Mouse (Mus musculus) layer of hippocampus, adult 2 months (tissue): ENCODE results near the gene Malsu1. TPM values are rescaled to one million over a fixed set of nuclear protein-coding genes. Genes with fewer than 3 reads are reported as not detected.

Source experiments
- DNase-seq, 2 experiments: peaks; one replicate each; pipeline ENCODE4 v3.0.0; 2022; ENCODE audit warnings: low spot score in 2 of 2
- H3K27ac ChIP-seq: fragments of 200-600 bp; 2 replicates; pipeline ENCODE4 v1.8.1; 2022
- H3K4me3 ChIP-seq: fragments of 200-600 bp; 2 replicates; pipeline ENCODE4 v1.8.1; 2022; ENCODE audit warnings: mild to moderate bottlenecking
- CTCF ChIP-seq: fragments of 200-600 bp; conservative IDR thresholded peaks from 2 replicates; pipeline ENCODE4 v1.8.1; 2022; ENCODE audit warnings: antibody characterized with exemption, mild to moderate bottlenecking, moderate library complexity
- total RNA-seq, 2 experiments: library from RNA; stranded (reverse); gene quantifications; 2 replicates each; pipeline ENCODE4 v1.2.3; 2021

Gene Malsu1
- total RNA-seq, 2 experiments from 2014 or later = 25.4 to 27.8 TPM

DNA sequence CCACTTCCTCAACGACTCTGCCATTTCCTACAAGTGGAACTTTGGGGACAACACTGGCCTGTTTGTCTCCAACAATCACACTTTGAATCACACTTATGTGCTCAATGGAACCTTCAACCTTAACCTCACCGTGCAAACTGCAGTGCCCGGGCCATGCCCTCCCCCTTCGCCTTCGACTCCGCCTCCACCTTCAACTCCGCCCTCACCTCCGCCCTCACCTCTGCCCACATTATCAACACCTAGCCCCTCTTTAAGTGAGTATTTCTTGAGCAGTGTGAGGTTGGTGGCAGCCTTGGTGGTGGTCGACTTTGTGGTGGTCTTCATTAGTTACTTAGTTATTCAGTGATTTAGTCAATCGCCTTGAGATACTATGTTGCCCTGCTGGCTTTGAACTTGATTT, 25.7 kb upstream of the Malsu1 start:
- no peak for DNase-seq
- H3K27ac ChIP-seq = no peak overlapping the region
- no peak overlapping the region for H3K4me3 ChIP-seq
- no peak for TF ChIP-seq CTCF

DNA sequence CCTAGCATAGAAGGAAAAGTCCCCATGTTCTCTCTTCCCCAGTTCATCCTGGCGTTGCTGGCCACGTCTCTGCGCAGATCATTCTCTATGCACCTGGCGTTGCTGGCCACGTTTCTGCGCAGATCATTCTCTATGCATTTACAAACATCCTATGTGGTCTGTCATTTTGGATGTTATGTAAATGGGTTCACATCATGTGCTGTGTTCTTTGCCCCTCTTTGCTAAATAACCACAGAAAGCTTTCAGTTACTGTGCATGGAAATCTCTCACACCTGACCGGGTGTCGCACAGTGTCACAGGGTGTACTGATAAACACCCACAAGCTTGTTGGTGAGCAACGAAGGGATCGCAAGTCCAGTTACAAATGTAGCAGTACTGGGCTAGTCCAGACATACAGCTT, 25.2 kb upstream of the Malsu1 start:
- DNase-seq = no peak
- H3K27ac ChIP-seq = no peak overlapping the region
- H3K4me3 ChIP-seq = no peak overlapping the region
- no peak for TF ChIP-seq CTCF

GRCm38 (mm10) chr6:49050677-49051410, 22.8 kb upstream of the Malsu1 start:
- DNase-seq = no peak
- no peak for TF ChIP-seq CTCF
- no peak overlapping the region for H3K27ac ChIP-seq

DNA sequence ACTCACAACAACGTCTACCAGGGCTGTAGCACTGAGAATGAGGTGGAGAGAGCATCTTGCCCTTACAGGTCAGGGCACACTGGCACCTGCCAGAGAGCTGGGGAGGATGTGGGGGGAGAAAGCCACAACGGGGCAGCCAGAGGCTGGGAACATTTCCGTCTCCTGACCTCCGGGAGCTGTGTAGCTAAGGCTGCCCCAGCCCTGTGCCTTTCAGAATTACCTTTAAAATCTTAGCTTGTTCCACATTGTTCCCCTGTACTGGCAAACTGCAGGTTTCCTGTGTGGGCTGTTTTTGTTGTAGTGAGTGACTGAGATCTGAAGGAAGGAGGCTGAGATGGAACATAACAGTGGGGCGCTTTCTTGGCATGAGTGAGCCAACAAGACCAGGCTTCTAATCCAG, 21.4 kb upstream of the Malsu1 start:
- DNase-seq = no peak
- TF ChIP-seq CTCF = no peak
- Histone ChIP-seq H3K27ac (no peak overlapping the region), H3K4me3 (no peak overlapping the region)

More at GRCm38 (mm10) chr6:49050677-49051410, 22.8 kb upstream of the Malsu1 start:
- H3K4me3 ChIP-seq = no peak overlapping the region

DNA sequence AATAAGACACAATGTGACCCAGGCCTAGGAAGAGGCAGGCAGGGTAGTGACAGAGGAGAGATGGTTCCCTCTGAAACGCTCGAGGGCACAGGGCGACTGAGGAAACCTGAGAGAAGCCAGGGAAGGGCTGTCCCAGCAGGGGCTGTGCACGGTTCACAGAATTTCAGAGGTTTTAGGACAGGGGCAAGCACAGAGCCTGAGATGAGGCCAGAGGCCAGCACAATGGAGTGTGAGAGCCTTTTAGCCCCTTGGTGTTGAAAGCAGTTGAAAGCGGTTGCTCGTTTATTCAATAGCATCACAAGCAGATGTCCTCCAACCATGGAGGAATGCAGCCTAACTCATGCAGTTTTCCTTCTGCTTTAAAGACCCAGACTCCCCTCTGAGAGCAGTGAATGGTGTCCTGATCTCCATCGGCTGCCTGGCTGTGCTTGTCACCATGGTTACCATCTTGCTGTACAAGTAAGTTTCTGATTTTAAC, 18.3 kb upstream of the Malsu1 start:
- H3K4me3 ChIP-seq = no peak overlapping the region
- DNase-seq = no peak
- TF ChIP-seq CTCF = no peak
- H3K27ac ChIP-seq = no peak overlapping the region

GRCm38 (mm10) chr6:49056009-49056408, 17.6 kb upstream of the Malsu1 start:
- no peak overlapping the region for H3K4me3 ChIP-seq
- DNase-seq = no peak
- TF ChIP-seq CTCF = no peak
- no peak overlapping the region for H3K27ac ChIP-seq

GRCm38 (mm10) chr6:49057053-49058021, 16.3 kb upstream of the Malsu1 start:
- DNase-seq = peak; percentile 79 to 85
- TF ChIP-seq CTCF = peak; percentile 95
- Histone ChIP-seq H3K27ac (no peak overlapping the region), H3K4me3 (no peak overlapping the region)

DNA sequence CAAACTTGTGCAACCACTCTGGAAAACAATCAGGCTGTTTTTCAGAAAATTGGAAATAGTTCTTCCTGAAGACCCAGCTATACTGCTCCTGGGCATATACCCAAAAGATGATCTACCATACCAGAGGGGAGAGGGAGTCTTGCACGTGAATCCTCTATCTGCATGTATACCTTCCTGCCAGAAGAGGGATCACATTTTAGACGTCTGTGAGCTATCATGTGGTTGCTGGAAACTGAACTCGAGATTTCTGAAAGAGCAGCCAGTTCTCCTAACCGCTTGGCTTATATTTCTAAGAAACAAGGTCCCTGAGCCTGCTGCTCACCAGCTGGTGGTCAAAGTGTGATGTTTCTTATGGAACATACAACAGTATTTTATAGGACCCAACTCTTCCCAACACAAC, 5.2 kb upstream of the Malsu1 start:
- no peak for TF ChIP-seq CTCF
- DNase-seq = no peak
- H3K4me3 ChIP-seq = no peak overlapping the region
- no peak overlapping the region for H3K27ac ChIP-seq

DNA sequence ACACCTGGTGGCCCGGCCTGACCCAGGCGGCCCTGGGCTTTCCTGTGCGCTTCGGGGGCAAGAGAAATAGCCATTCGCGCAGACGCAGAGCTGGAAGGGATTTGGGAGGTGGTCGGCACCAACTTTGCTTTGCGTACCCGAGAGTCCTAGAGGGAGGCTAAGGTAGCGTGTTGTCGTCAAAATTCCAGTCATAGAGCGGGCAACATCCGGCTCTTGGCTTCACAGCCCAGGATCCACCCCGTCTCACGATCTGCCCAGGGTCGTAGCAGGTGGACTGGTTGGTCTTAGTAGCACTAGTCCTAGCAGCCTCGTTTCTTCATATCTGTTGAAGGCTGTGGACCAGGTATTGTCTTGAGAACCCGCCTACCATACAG, 509 bp downstream of the Malsu1 start:
- DNase-seq = no peak
- TF ChIP-seq CTCF = no peak
- Histone ChIP-seq H3K27ac (peak overlapping the region; percentile 96), H3K4me3 (peak overlapping the region; percentile 87)

- H3K4me3 ChIP-seq = no peak overlapping the region
- no peak for TF ChIP-seq CTCF
- H3K27ac ChIP-seq = no peak overlapping the region
- DNase-seq = no peak
These were observed 4.3 kb downstream of the Malsu1 start for GRCm38 (mm10) chr6:49077894-49078293.

DNA sequence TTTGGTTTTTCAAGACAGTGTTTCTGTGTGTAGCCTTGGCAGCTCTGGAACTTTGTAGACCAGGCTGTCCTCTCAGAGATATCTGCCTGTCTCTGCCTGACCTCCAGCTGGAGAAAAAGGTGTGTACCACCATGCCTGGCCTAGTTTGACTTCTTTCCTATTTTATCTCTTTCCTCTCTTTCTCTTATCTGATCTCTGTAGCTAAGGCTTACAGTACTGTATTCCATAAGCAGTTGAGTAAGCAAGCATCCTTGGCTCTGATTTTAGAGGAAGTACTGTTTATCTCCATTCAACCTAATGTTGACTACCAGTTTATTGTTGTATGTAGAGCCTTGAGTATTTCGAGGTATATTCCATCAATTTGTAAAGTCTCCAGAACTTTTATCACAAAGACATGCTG, 5.7 kb downstream of the Malsu1 start:
- Histone ChIP-seq H3K27ac (no peak overlapping the region), H3K4me3 (no peak overlapping the region)
- DNase-seq = no peak
- no peak for TF ChIP-seq CTCF

DNA sequence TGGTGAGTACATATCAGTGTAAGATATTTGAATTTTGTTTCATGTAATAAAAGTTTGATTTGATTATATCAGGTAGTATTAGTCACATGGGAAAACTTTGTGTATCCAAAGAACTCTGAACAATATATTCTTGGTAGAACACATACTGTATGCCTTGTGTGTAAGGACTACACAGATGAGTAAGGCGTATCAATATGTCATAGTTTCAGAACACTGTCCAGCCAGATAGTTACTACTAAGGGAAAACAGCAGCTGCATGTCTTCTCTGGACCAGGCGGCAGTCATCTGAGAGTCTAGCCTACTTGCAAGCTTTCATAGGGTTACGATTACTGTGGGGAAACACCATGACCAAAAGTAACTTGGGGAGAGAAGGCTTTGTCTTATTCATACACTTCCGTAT, 9.4 kb downstream of the Malsu1 start:
- TF ChIP-seq CTCF = no peak
- H3K27ac ChIP-seq = no peak overlapping the region
- no peak overlapping the region for H3K4me3 ChIP-seq
- no peak for DNase-seq

DNA sequence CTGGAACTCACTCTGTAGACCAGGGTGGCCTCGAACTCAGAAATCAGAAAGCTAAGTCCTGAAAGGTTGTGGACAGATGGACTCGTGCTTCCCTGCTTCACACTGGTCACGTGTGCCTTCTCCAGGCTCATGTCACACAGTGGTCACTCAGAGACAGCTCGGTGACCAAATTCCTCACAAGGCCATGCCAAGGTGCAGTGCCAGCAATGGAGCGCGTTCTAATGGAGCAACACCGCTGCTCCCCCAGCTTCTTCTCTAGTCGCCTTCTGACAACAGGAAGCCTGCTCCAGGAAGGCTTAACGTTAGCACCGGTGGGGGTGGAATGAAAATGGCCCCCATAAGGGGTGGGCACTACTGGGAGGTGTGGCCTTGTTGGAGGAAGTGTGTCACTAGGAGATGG, 21.4 kb downstream of the Malsu1 start:
- Histone ChIP-seq H3K4me3 (no peak overlapping the region), H3K27ac (no peak overlapping the region)
- TF ChIP-seq CTCF = no peak
- no peak for DNase-seq

- DNase-seq = peak; percentile 23 to 32
- Histone ChIP-seq H3K27ac (peak overlapping the region; percentile 79), H3K4me3 (no peak overlapping the region)
- TF ChIP-seq CTCF = no peak
These were observed 22.8 kb downstream of the Malsu1 start for GRCm38 (mm10) chr6:49096421-49096820.
